Mouse (Mus musculus) hindbrain, embryonic 16.5 days (tissue): ENCODE measurements around the gene Gfra4. TPM values are rescaled to one million over a fixed set of nuclear protein-coding genes. Genes with fewer than 3 reads are reported as not detected.

ENCODE experiments used
- ATAC-seq: fragments of 200-750 bp; cut with Nextera tagmentation; 2 replicates; pipeline ENCODE4 v1.8.0; 2017; ENCODE audit warnings: moderate TSS enrichment, moderate library complexity
- H3K27ac ChIP-seq: fragments of 300-500 bp; sonication (generic); 2 replicates; pipeline ENCODE4 v1.5.1; 2014; ENCODE audit warnings: low read depth, mild to moderate bottlenecking, control low read depth, low read length, moderate library complexity
- H3K27me3 ChIP-seq: fragments of 300-500 bp; sonication (generic); replicated peaks from 2 replicates; pipeline ENCODE4 v1.6.1; 2014; ENCODE audit warnings: low read length; ENCODE audit not compliant: control insufficient read depth, insufficient read depth
- H3K36me3 ChIP-seq: fragments of 300-500 bp; sonication (generic); 2 replicates; pipeline ENCODE4 v1.6.1; 2014; ENCODE audit warnings: mild to moderate bottlenecking, low read length, moderate library complexity, mixed read lengths; ENCODE audit not compliant: control insufficient read depth, insufficient read depth
- H3K4me1 ChIP-seq: fragments of 300-500 bp; sonication (generic); 2 replicates; pipeline ENCODE4 v1.6.1; 2014; ENCODE audit warnings: low read depth, low read length; ENCODE audit not compliant: control insufficient read depth, insufficient read depth
- H3K4me2 ChIP-seq: fragments of 300-500 bp; sonication (generic); 2 replicates; pipeline ENCODE4 v1.6.1; 2014; ENCODE audit warnings: mild to moderate bottlenecking, low read length, control low read depth, moderate library complexity
- H3K4me3 ChIP-seq: fragments of 300-500 bp; sonication (generic); 2 replicates; pipeline ENCODE4 v1.5.1; 2014; ENCODE audit warnings: mild to moderate bottlenecking, low read length, control low read depth, moderate library complexity
- H3K9ac ChIP-seq: fragments of 300-500 bp; sonication (generic); 2 replicates; pipeline ENCODE4 v1.6.1; 2014; ENCODE audit warnings: low read depth, mild to moderate bottlenecking, control low read depth, low read length, moderate library complexity
- H3K9me3 ChIP-seq: fragments of 300-500 bp; sonication (generic); 2 replicates; pipeline ENCODE4 v1.6.1; 2014; ENCODE audit warnings: mild to moderate bottlenecking, low read length, moderate library complexity; ENCODE audit not compliant: control insufficient read depth
- WGBS: fragments of 180-500 bp; shearing (Covaris S2); extraction: QIAGEN DNeasy Blood & Tissue Kit; methylation state at CpG from one replicate; pipeline ENCODE4 v1.1.7; 2014; 5-methylcytosine and 5-hydroxymethylcytosine counted together
- polyA plus RNA-seq: library from polyadenylated mRNA; unstranded; fragments of >200 nt; fragmentation: Nextera tagmentation; extraction: Ambion mirVana; gene quantifications from 2 replicates; pipeline ENCODE4 v1.2.1, GENCODE M21; 2015

Gfra4 gene
- polyA plus RNA-seq: 48.4 and 53.5 TPM in 2 replicates

DNA sequence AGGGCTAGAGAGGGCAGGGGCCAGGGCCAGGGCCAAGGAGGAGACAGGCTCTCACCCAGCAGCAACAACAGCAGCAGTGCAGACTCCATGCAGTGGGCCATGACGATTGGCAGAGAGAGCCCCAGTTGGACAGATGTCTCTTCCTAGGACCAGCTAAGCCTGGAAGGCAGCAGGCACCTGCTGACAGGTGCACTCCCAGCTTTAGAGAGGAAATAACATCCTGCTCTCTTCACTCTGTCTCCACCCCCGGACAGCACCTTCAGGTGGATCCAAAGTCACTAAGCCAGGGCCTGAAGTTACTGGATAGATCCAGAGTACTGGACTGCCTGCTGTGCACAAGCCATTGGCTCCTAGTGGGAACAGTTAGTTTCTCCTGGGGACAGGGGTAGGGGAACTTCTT is at the start of gene Gfra4:
TSS of gene Gfra4 (minus strand) at position 101 of the 400 bp plus-strand sequence.
- Histone ChIP-seq H3K4me1 (peaks cover 11% of the 10 kb centered on the region), H3K4me2 (peak within 1 kb of the TSS; percentile 70), H3K27me3 (peaks cover 8% of the 10 kb centered on the region; the same call in 1 of the 2 replicates), H3K4me3 (peak within 1 kb of the TSS; percentile 64), H3K36me3 (no peaks in the 10 kb centered on the region), H3K27ac (no peak within 1 kb of the TSS; the same call in 1 of the 2 replicates), H3K9me3 (no peaks in the 10 kb centered on the region), H3K9ac (peak within 1 kb of the TSS; percentile 79; the same call in 1 of the 2 replicates)
- ATAC-seq: no peak
- WGBS: 67% methylated on average over 2 of the region's 2 CpGs

DNA sequence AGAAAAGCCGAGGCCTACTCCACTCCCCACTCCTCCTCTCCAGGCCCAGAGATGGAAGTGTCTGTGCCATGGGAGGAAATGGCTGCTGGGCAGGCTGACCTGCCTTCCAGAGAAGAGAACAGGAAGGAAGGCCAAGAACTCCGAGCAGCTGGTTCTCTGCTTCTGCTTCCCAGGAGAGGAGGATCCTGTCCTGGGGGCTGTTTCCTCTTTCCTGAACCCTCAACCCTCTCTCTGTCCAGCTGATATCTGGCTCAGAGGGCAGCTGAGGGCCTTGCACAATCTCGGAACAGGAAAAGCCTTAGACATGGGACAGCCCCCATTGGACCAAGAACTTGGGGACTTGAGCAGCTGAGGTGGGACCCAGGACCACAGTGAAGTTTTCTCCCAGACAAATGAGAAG is 48.0 kb upstream of the Gfra4 start:
- ATAC-seq: no peak
- H3K27ac ChIP-seq: no peak overlapping the region
- H3K4me1 ChIP-seq: no peaks in the 10 kb centered on the region
- H3K27me3 ChIP-seq: no peaks in the 10 kb centered on the region
- no peaks in the 10 kb centered on the region for H3K9me3 ChIP-seq
- no peak overlapping the region for H3K9ac ChIP-seq
- no peaks in the 10 kb centered on the region for H3K36me3 ChIP-seq
- 88% methylated on average over 3 of the region's 3 CpGs for WGBS
- H3K4me2 ChIP-seq: no peak overlapping the region
- H3K4me3 ChIP-seq: no peak overlapping the region

DNA sequence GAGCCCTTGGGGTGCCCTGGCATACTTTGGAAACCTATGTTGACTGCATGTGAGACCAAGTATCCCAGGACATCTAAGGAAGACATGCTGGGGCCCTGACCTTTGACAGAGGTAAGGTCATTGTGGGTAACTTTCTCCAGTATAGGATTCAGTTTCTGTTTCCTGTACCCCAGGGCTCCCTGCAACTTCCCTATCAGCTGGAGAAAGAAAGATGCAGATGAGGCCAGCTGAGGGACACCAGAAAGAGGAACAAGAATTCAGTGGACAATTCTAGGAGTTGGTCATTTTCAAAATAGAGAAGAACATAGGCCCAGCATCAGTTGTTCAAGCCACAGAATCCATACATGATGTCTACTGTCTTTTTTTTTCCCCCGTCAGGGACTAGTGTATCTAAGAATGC is 46.7 kb upstream of the Gfra4 start:
- H3K9me3 ChIP-seq: no peaks in the 10 kb centered on the region
- H3K4me1 ChIP-seq: no peaks in the 10 kb centered on the region
- H3K27ac ChIP-seq: no peak overlapping the region
- H3K36me3 ChIP-seq: no peaks in the 10 kb centered on the region
- WGBS: 80% methylated on average over 1 of the region's 1 CpGs
- no peak overlapping the region for H3K9ac ChIP-seq
- H3K4me2 ChIP-seq: no peak overlapping the region
- ATAC-seq: no peak
- H3K4me3 ChIP-seq: no peak overlapping the region
- no peaks in the 10 kb centered on the region for H3K27me3 ChIP-seq

DNA sequence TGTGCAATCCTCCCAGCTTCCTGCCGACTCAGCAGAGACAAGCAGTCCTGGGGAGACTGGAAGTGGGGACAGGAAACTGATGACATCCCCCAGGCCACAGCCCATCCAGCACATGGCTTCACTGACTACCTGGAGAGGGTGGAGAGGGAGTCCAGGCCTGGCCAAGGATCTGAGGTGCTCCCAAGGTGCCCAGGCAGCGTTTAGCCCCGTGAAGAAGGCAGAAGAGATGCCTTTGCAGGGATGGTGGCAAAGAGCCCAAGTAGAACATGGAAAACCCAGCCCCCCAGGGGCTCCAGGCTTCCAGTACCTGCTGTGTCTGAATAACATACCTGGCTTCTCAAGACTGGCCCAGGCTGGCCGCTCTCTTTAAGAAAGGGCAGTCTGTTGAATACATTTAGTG is 45.7 kb upstream of the Gfra4 start:
- 74% methylated on average over 4 of the region's 4 CpGs for WGBS
- Histone ChIP-seq H3K36me3 (no peaks in the 10 kb centered on the region), H3K9me3 (no peaks in the 10 kb centered on the region), H3K4me1 (no peaks in the 10 kb centered on the region), H3K27me3 (no peaks in the 10 kb centered on the region), H3K27ac (no peak overlapping the region), H3K9ac (no peak overlapping the region), H3K4me2 (no peak overlapping the region), H3K4me3 (no peak overlapping the region)
- no peak for ATAC-seq

DNA sequence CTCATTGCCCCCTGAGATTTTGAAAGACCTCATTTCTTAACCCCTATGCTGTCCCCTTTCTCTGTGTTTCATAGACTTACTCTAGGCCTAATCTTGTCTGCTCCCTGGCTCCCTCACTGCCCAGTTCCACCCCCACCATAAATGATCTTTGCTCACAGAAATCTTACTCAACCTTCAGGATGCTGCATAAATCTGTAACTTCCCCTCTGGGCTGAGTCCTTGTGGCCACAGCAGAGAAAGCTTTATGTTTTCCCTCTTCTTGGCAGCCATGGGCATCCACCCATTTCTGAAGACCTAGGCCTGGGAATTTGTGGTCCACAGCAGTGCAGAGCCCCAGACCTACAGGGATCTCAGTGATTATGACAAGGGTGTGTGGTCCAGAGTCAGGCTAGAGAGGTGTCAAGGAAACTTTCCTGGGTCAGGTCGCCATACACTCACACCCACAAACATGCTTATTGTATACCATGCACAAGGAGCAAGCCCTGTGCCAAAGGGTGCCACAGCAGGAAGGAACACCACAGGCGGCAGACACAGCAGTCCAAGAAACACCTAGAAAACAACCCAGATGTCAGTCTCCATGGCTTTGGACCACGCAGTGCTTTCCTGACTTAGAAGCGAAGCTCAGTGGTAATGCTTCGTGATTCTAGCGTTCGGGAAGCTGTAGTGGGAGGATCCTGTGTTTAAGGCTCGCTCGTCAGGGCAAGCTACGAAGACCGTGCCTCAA is 43.9 kb upstream of the Gfra4 start, which contains the start of gene Siglec1:
TSS of gene Siglec1 (minus strand) at position 99 of the 724 bp plus-strand sequence.
- no peak for ATAC-seq
- H3K4me2 ChIP-seq: no peak within 1 kb of the TSS
- no peaks in the 10 kb centered on the region for H3K36me3 ChIP-seq
- H3K27ac ChIP-seq: no peak within 1 kb of the TSS
- H3K9ac ChIP-seq: no peak within 1 kb of the TSS
- no peak within 1 kb of the TSS for H3K4me3 ChIP-seq
- H3K4me1 ChIP-seq: no peaks in the 10 kb centered on the region
- 86% methylated on average over 11 of the region's 11 CpGs for WGBS
- H3K9me3 ChIP-seq: no peaks in the 10 kb centered on the region
- H3K27me3 ChIP-seq: no peaks in the 10 kb centered on the region

DNA sequence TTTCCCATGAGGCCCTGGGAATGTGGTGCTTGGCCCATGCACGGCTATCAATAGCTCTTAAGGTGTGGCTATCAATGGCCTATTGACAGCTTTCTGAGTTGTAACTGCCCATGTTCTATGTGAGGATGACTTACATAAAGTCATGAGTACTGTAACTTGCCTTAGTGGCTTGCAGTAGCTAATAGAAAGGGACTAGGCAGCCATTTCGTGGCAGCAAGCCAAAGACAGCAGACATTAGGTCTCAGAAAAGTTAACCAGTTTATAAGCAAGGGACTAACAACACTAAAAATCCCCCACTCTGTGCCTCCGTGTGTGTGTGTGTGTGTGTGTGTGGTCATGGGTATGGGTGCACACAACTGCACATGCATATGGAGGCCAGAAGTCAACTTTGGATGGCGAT is 41.3 kb upstream of the Gfra4 start:
- no peaks in the 10 kb centered on the region for H3K27me3 ChIP-seq
- no peaks in the 10 kb centered on the region for H3K9me3 ChIP-seq
- no peaks in the 10 kb centered on the region for H3K4me1 ChIP-seq
- no peak overlapping the region for H3K27ac ChIP-seq
- H3K4me2 ChIP-seq: no peak overlapping the region
- no peak overlapping the region for H3K9ac ChIP-seq
- ATAC-seq: no peak
- WGBS: 92% methylated on average over 4 of the region's 4 CpGs
- no peak overlapping the region for H3K4me3 ChIP-seq
- H3K36me3 ChIP-seq: no peaks in the 10 kb centered on the region

DNA sequence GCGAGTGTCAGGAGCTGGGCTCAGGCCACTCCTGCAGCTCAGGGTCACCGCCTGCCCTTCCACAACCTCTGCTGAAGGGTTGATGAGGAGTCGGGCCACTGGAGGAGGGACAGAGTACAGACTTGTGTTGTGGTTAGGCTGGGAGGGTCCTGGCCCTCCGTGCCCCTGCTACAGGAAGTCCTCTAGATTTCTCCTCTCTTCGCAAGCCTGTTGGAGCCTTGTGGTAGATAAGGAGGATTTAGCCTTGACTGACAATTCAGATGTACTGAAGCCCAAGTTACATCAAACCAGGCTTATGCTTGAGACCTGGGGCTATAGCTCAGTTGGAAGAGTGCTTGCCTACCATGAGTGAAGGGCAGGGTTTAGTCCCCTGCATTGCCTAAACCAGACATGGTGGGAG is 37.6 kb upstream of the Gfra4 start:
- 90% methylated on average over 5 of the region's 5 CpGs for WGBS
- ATAC-seq: no peak
- no peak overlapping the region for H3K9ac ChIP-seq

DNA sequence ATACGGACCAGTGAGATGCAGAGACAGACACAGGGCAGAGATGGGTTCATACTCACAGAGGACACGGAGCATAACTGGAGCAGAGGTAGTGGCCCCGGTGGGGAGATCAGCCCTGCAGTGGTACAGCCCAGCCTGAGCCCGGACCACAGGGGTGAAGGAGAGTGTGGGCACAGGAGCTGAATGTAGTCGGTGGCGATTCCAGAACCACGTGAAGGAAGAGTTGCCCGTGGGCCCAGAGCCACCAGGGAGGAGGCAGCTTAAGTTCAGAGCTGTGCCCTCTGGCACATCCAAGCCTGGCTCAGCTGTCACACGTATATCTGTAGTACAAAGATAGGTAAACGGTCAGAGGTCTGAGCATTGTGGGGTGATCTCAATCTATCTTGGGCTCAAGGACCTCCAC is 29.6 kb upstream of the Gfra4 start:
- Histone ChIP-seq H3K4me2 (no peak overlapping the region), H3K27me3 (0 out of 2 replicates have a peak, but pooled peaks cover 2% of the 10 kb centered on the region), H3K4me3 (no peak overlapping the region), H3K9ac (no peak overlapping the region), H3K4me1 (no peaks in the 10 kb centered on the region), H3K27ac (no peak overlapping the region), H3K36me3 (no peaks in the 10 kb centered on the region), H3K9me3 (no peaks in the 10 kb centered on the region)
- ATAC-seq: no peak
- WGBS: 87% methylated on average over 10 of the region's 10 CpGs

More for the DNA sequence above, 37.6 kb upstream of the Gfra4 start:
- no peaks in the 10 kb centered on the region for H3K36me3 ChIP-seq
- no peaks in the 10 kb centered on the region for H3K27me3 ChIP-seq
- no peak overlapping the region for H3K4me3 ChIP-seq
- H3K4me2 ChIP-seq: no peak overlapping the region
- H3K9me3 ChIP-seq: no peaks in the 10 kb centered on the region
- no peaks in the 10 kb centered on the region for H3K4me1 ChIP-seq
- no peak overlapping the region for H3K27ac ChIP-seq

DNA sequence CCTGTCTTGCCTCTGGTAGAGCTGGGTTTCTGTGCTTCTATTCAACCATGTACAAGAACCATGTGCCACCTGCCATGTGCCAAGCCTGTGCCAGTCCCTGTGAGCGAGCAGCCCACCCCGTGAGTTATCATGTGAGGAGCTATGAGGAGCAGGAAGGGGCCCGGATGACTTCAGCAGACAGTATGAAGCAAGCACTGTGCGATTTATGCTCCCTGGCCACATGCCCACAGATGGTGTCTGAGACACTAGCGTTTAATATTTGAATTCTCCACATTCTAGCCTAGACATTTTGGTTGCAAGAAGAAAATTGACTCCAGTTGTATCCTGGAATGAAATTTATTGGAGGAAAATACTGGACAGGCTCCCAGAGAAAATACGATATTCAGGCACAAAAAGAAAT is 24.6 kb upstream of the Gfra4 start:
- H3K4me3 ChIP-seq: no peak overlapping the region
- WGBS: 65% methylated on average over 6 of the region's 6 CpGs
- no peak for ATAC-seq
- no peaks in the 10 kb centered on the region for H3K36me3 ChIP-seq
- H3K9me3 ChIP-seq: no peaks in the 10 kb centered on the region
- H3K4me2 ChIP-seq: no peak overlapping the region
- no peak overlapping the region for H3K9ac ChIP-seq
- H3K27me3 ChIP-seq: peaks cover 6% of the 10 kb centered on the region
- H3K27ac ChIP-seq: no peak overlapping the region
- H3K4me1 ChIP-seq: peaks cover 3% of the 10 kb centered on the region; the same call in 1 of the 2 replicates
